Mouse (Mus musculus): ENCODE measurements around the gene Eloa. TPM values are rescaled to one million over a fixed set of nuclear protein-coding genes. Genes with fewer than 3 reads are reported as not detected.

Gene Eloa
- polyA plus RNA-seq, 1 experiment from 2014 or later, result 29.1 TPM

GRCm38 (mm10) chr4:136057916-136058315 lies 36.4 kb upstream of the Eloa start:
- TF ChIP-seq CTCF (IDR thresholded peaks at IDR 0.05; ENCODE audit: low read depth), result no peak
- no peaks in the 10 kb centered on the region for H3K36me3 ChIP-seq (ENCODE audit: insufficient read depth, low read length)
- no peak overlapping the region for H3K9ac ChIP-seq (ENCODE audit: low read depth, low read length)
- no peak overlapping the region for H3K4me2 ChIP-seq (ENCODE audit: low read length)
- H3K9me3 ChIP-seq (replicated peaks; ENCODE audit: low read length), result no peaks in the 10 kb centered on the region
- no peak overlapping the region for H3K4me3 ChIP-seq (replicated peaks; ENCODE audit: low read depth, low read length)
- ATAC-seq (replicated peaks; ENCODE audit: low FRiP score, low read depth) (no peak), DNase-seq (ENCODE audit: low spot score) (no peak)
- H3K4me1 ChIP-seq (replicated peaks; ENCODE audit: insufficient read depth, low read length), result no peaks in the 10 kb centered on the region
- no peaks in the 10 kb centered on the region for H3K27me3 ChIP-seq (ENCODE audit: insufficient read depth, low read length)
- H3K27ac ChIP-seq, result no peak overlapping the region
- 79% methylated on average over 5 of the region's 5 CpGs for WGBS

- no peaks in the 10 kb centered on the region for H3K27me3 ChIP-seq (ENCODE audit: insufficient read depth, low read length)
- DNase-seq (ENCODE audit: low spot score), result no peak
- no peak for ATAC-seq (replicated peaks; ENCODE audit: low FRiP score, low read depth)
- no peak overlapping the region for H3K9ac ChIP-seq (ENCODE audit: low read depth, low read length)
- no peak overlapping the region for H3K27ac ChIP-seq
- no peak overlapping the region for H3K4me2 ChIP-seq (ENCODE audit: low read length)
- peaks cover 5% of the 10 kb centered on the region; the same call in 1 of the 2 replicates for H3K36me3 ChIP-seq (ENCODE audit: insufficient read depth, low read length)
- H3K4me1 ChIP-seq (replicated peaks; ENCODE audit: insufficient read depth, low read length), result peaks cover 9% of the 10 kb centered on the region
- H3K4me3 ChIP-seq (replicated peaks; ENCODE audit: low read depth, low read length), result no peak overlapping the region
- no peak for TF ChIP-seq CTCF (IDR thresholded peaks at IDR 0.05; ENCODE audit: low read depth)
- 30% methylated on average over 1 of the region's 1 CpGs for WGBS
- H3K9me3 ChIP-seq (replicated peaks; ENCODE audit: low read length), result no peaks in the 10 kb centered on the region
Measured at GRCm38 (mm10) chr4:136056030-136056429, 34.5 kb upstream of the Eloa start.

DNA sequence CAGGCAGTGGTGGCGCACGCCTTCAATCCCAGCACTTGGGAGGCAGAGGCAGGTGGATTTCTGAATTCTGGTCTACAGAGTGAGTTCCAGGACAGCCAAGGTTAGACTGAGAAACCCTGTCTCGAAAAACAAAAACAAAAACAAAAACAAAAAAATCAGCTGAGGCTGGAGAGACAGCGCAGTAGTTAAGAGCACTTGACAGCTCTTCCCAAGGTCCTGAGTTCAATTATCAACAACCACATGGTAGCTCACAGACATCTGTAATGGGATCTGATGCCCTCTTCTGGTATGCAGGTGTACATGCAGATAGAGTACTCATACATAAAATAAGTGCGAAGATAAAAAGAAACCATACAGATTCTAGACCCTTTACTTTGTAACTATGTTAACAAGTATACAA lies 32.3 kb upstream of the Eloa start:
- H3K36me3 ChIP-seq (ENCODE audit: insufficient read depth, low read length), result peaks cover 26% of the 10 kb centered on the region
- no peak overlapping the region for H3K4me2 ChIP-seq (ENCODE audit: low read length)
- ATAC-seq (replicated peaks; ENCODE audit: low FRiP score, low read depth), result no peak
- no peak overlapping the region for H3K27ac ChIP-seq
- no peaks in the 10 kb centered on the region for H3K9me3 ChIP-seq (replicated peaks; ENCODE audit: low read length)
- H3K9ac ChIP-seq (ENCODE audit: low read depth, low read length), result no peak overlapping the region
- no peak for DNase-seq (ENCODE audit: low spot score)
- 89% methylated on average over 5 of the region's 5 CpGs for WGBS
- peak; percentile 38; the same call in 1 of the 2 replicates for TF ChIP-seq CTCF (IDR thresholded peaks at IDR 0.05; ENCODE audit: low read depth)
- H3K4me1 ChIP-seq (replicated peaks; ENCODE audit: insufficient read depth, low read length), result peaks cover 9% of the 10 kb centered on the region
- H3K27me3 ChIP-seq (ENCODE audit: insufficient read depth, low read length), result no peaks in the 10 kb centered on the region
- H3K4me3 ChIP-seq (replicated peaks; ENCODE audit: low read depth, low read length), result no peak overlapping the region

- Histone ChIP-seq H3K4me1 (replicated peaks; ENCODE audit: insufficient read depth, low read length) (peaks cover 9% of the 10 kb centered on the region), H3K4me3 (replicated peaks; ENCODE audit: low read depth, low read length) (peak within 1 kb of the TSS; percentile 94), H3K27ac (peak within 1 kb of the TSS; percentile 94), H3K4me2 (ENCODE audit: low read length) (peak within 1 kb of the TSS; percentile 89), H3K9ac (ENCODE audit: low read depth, low read length) (peak within 1 kb of the TSS; percentile 97), H3K9me3 (replicated peaks; ENCODE audit: low read length) (no peaks in the 10 kb centered on the region), H3K36me3 (ENCODE audit: insufficient read depth, low read length) (peaks cover 30% of the 10 kb centered on the region), H3K27me3 (ENCODE audit: insufficient read depth, low read length) (no peaks in the 10 kb centered on the region)
- peak; percentile 89 for TF ChIP-seq CTCF (IDR thresholded peaks at IDR 0.05; ENCODE audit: low read depth)
- peak; percentile 99 for DNase-seq (ENCODE audit: low spot score)
- ATAC-seq (replicated peaks; ENCODE audit: low FRiP score, low read depth), result peak; percentile 94
- under 1% methylated on average over 21 of the region's 21 CpGs for WGBS
Measured at GRCm38 (mm10) chr4:136053247-136053596, 31.7 kb upstream of the Eloa start, which contains the start of gene Rpl11. Gene Rpl11, minus strand, starts transcription at chr4:136053428.

- peak; percentile 57 for DNase-seq (ENCODE audit: low spot score)
- Histone ChIP-seq H3K36me3 (ENCODE audit: insufficient read depth, low read length) (peaks cover 30% of the 10 kb centered on the region), H3K4me1 (replicated peaks; ENCODE audit: insufficient read depth, low read length) (peaks cover 9% of the 10 kb centered on the region), H3K4me3 (replicated peaks; ENCODE audit: low read depth, low read length) (peak overlapping the region; percentile 94), H3K27me3 (ENCODE audit: insufficient read depth, low read length) (no peaks in the 10 kb centered on the region), H3K27ac (peak overlapping the region; percentile 94), H3K9me3 (replicated peaks; ENCODE audit: low read length) (no peaks in the 10 kb centered on the region), H3K9ac (ENCODE audit: low read depth, low read length) (peak overlapping the region; percentile 97), H3K4me2 (ENCODE audit: low read length) (peak overlapping the region; percentile 89)
- TF ChIP-seq CTCF (IDR thresholded peaks at IDR 0.05; ENCODE audit: low read depth), result no peak
- WGBS, result under 1% methylated on average over 50 of the region's 50 CpGs
- ATAC-seq (replicated peaks; ENCODE audit: low FRiP score, low read depth), result peak; percentile 76
Measured at GRCm38 (mm10) chr4:136052534-136053246, 31.1 kb upstream of the Eloa start.

DNA sequence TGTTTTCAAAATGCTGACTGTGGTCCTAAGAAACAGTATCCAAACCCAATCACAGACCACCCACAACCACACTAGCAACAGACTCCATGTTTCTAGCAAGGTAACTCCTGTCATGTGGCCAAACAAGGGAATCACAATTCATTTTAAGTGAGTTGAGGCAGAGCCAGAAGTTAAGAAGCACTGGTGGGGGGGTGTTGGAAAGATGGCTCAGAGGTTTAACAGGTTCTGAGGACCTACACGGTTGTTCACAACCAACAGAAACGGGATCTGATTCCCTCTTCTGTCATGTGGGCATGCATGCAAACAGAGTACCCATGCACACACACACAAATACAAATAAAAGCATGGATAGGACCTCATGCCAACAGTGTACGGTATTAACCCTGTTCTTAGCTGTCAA lies 30.5 kb upstream of the Eloa start:
- 0% methylated on average over 3 of the region's 3 CpGs for WGBS
- TF ChIP-seq CTCF (IDR thresholded peaks at IDR 0.05; ENCODE audit: low read depth), result no peak

More for the DNA sequence above, 30.5 kb upstream of the Eloa start:
- no peak for ATAC-seq (replicated peaks; ENCODE audit: low FRiP score, low read depth)
- Histone ChIP-seq H3K9me3 (replicated peaks; ENCODE audit: low read length) (no peaks in the 10 kb centered on the region), H3K4me1 (replicated peaks; ENCODE audit: insufficient read depth, low read length) (peaks cover 9% of the 10 kb centered on the region), H3K27me3 (ENCODE audit: insufficient read depth, low read length) (no peaks in the 10 kb centered on the region), H3K4me2 (ENCODE audit: low read length) (peak overlapping the region; percentile 89), H3K27ac (peak overlapping the region; percentile 94; the same call in 1 of the 2 replicates), H3K4me3 (replicated peaks; ENCODE audit: low read depth, low read length) (peak overlapping the region; percentile 94), H3K36me3 (ENCODE audit: insufficient read depth, low read length) (peaks cover 30% of the 10 kb centered on the region), H3K9ac (ENCODE audit: low read depth, low read length) (peak overlapping the region; percentile 97)
- peak; percentile 31 for DNase-seq (ENCODE audit: low spot score)
